Mouse (Mus musculus): ENCODE results near the gene Stox2. TPM values are rescaled to one million over a fixed set of nuclear protein-coding genes. Genes with fewer than 3 reads are reported as not detected.

Stox2 gene
- polyA plus RNA-seq, 1 experiment: 1.4 TPM

- H3K27ac ChIP-seq (ENCODE audit: insufficient read depth, low read depth, low read length): no peak overlapping the region
Observed at GRCm38 (mm10) chr8:47298460-47298859, 147.7 kb downstream of the Stox2 start.

GRCm38 (mm10) chr8:47289641-47290040 is 156.5 kb downstream of the Stox2 start:
- no peak overlapping the region for H3K27ac ChIP-seq (ENCODE audit: insufficient read depth, low read depth, low read length)
- H3K36me3 ChIP-seq (ENCODE audit: control insufficient read depth, insufficient read depth, low read length): no peaks in the 10 kb centered on the region
- no peak overlapping the region for H3K4me3 ChIP-seq (ENCODE audit: low read depth, low read length)
- peaks cover 19% of the 10 kb centered on the region for H3K27me3 ChIP-seq (ENCODE audit: control insufficient read depth, insufficient read depth, low read length)
- 24% methylated on average over 6 of the region's 6 CpGs for WGBS
- no peak for TF ChIP-seq CTCF (IDR thresholded peaks at IDR 0.05; ENCODE audit: extremely low read depth, insufficient read length, insufficient replicate concordance, low read depth, low read length)
- no peak for TF ChIP-seq POLR2A (IDR thresholded peaks at IDR 0.05; ENCODE audit: low read depth, low read length)
- H3K4me1 ChIP-seq (ENCODE audit: control insufficient read depth, insufficient read depth, insufficient read length, low read length): 0 out of 2 replicates have a peak, but pooled peaks cover 2% of the 10 kb centered on the region

More at GRCm38 (mm10) chr8:47298460-47298859, 147.7 kb downstream of the Stox2 start:
- TF ChIP-seq CTCF (IDR thresholded peaks at IDR 0.05; ENCODE audit: extremely low read depth, insufficient read length, insufficient replicate concordance, low read depth, low read length) (no peak), POLR2A (IDR thresholded peaks at IDR 0.05; ENCODE audit: low read depth, low read length) (no peak)
- H3K27me3 ChIP-seq (ENCODE audit: control insufficient read depth, insufficient read depth, low read length): no peaks in the 10 kb centered on the region
- 74% methylated on average over 3 of the region's 3 CpGs for WGBS
- no peaks in the 10 kb centered on the region for H3K4me1 ChIP-seq (ENCODE audit: control insufficient read depth, insufficient read depth, insufficient read length, low read length)
- H3K36me3 ChIP-seq (ENCODE audit: control insufficient read depth, insufficient read depth, low read length): no peaks in the 10 kb centered on the region
- H3K4me3 ChIP-seq (ENCODE audit: low read depth, low read length): no peak overlapping the region

GRCm38 (mm10) chr8:47288866-47289541 is 157.2 kb downstream of the Stox2 start:
- under 1% methylated on average over 97 of the region's 97 CpGs for WGBS
- TF ChIP-seq POLR2A (IDR thresholded peaks at IDR 0.05; ENCODE audit: low read depth, low read length) (no peak), CTCF (IDR thresholded peaks at IDR 0.05; ENCODE audit: extremely low read depth, insufficient read length, insufficient replicate concordance, low read depth, low read length) (no peak)
- Histone ChIP-seq H3K4me1 (ENCODE audit: control insufficient read depth, insufficient read depth, insufficient read length, low read length) (0 out of 2 replicates have a peak, but pooled peaks cover 2% of the 10 kb centered on the region), H3K27ac (ENCODE audit: insufficient read depth, low read depth, low read length) (no peak overlapping the region), H3K4me3 (ENCODE audit: low read depth, low read length) (peak overlapping the region; percentile 62), H3K36me3 (ENCODE audit: control insufficient read depth, insufficient read depth, low read length) (no peaks in the 10 kb centered on the region), H3K27me3 (ENCODE audit: control insufficient read depth, insufficient read depth, low read length) (peaks cover 19% of the 10 kb centered on the region)

DNA sequence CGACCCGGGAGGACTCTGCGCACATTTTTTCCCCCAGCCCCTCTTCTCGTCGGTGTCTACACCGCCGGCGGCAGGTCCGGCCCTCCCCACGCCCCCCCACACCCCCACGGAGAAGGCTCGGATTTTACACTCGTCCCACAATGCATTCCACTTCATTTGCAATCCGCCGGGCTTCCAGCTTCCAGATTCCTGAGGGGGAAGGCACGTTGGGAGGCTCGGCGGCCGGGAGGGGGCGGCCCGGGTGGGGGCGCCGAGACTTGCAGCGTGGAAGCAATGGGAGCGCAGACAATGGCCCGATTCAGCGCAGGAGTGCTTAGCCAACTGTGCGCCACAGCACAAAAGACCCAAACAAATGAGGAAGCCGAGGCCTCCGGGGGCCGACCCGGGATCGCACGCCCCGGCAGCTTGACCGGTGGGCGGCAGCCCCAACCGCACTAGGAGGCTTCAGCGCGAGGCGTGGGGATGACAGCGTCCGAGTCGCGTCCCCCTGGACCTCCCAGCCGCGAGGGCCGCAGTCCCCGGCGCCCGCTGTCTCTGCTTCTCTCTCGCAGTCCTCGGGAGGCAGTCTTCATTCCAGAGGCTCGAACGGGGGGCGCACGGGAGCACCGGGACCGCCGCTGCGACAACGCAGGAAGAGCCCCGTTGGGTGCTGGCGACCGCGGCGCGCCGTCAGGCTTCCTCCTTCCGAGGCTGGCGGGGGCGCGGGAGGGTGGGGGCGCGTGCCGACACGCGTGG is 157.9 kb downstream of the Stox2 start:
- Histone ChIP-seq H3K4me3 (ENCODE audit: low read depth, low read length) (peak overlapping the region; percentile 62), H3K27ac (ENCODE audit: insufficient read depth, low read depth, low read length) (no peak overlapping the region), H3K27me3 (ENCODE audit: control insufficient read depth, insufficient read depth, low read length) (peaks cover 19% of the 10 kb centered on the region), H3K4me1 (ENCODE audit: control insufficient read depth, insufficient read depth, insufficient read length, low read length) (0 out of 2 replicates have a peak, but pooled peaks cover 2% of the 10 kb centered on the region), H3K36me3 (ENCODE audit: control insufficient read depth, insufficient read depth, low read length) (no peaks in the 10 kb centered on the region)
- WGBS: 1% methylated on average over 75 of the region's 78 CpGs
- TF ChIP-seq POLR2A (IDR thresholded peaks at IDR 0.05; ENCODE audit: low read depth, low read length) (no peak), CTCF (IDR thresholded peaks at IDR 0.05; ENCODE audit: extremely low read depth, insufficient read length, insufficient replicate concordance, low read depth, low read length) (no peak)

DNA sequence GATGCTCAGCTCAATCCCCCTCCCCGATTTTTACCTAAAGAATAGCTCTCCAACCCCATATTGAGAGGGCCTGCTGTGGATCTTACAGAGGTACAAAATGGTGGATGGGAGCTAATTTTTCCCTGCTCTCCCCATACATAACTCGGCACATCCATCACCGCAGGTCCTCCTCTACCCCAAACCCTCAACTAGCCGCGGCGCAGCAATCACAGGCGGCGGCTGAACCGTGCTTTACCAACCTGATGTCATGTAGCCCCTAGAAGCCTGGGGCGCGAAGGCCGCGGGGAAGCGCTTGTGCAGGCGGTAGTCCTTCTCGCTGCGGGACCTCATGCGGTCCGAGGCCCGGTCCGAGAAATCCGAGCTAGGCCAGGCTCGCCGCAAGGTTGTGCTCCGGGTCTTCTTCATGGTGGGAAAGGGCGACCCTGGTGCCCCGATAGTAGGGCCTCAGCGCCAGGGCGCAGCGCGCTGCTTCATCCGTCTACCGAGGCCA is 158.5 kb downstream of the Stox2 start:
- Histone ChIP-seq H3K4me3 (ENCODE audit: low read depth, low read length) (peak overlapping the region; percentile 62), H3K27ac (ENCODE audit: insufficient read depth, low read depth, low read length) (no peak overlapping the region; the same call in 1 of the 2 replicates), H3K27me3 (ENCODE audit: control insufficient read depth, insufficient read depth, low read length) (peaks cover 19% of the 10 kb centered on the region), H3K36me3 (ENCODE audit: control insufficient read depth, insufficient read depth, low read length) (no peaks in the 10 kb centered on the region), H3K4me1 (ENCODE audit: control insufficient read depth, insufficient read depth, insufficient read length, low read length) (0 out of 2 replicates have a peak, but pooled peaks cover 2% of the 10 kb centered on the region)
- no peak for TF ChIP-seq CTCF (IDR thresholded peaks at IDR 0.05; ENCODE audit: extremely low read depth, insufficient read length, insufficient replicate concordance, low read depth, low read length)
- 10% methylated on average over 33 of the region's 33 CpGs for WGBS

GRCm38 (mm10) chr8:47287201-47287621 is 159.0 kb downstream of the Stox2 start:
- 0 out of 2 replicates have a peak, but pooled peaks cover 2% of the 10 kb centered on the region for H3K4me1 ChIP-seq (ENCODE audit: control insufficient read depth, insufficient read depth, insufficient read length, low read length)
- no peak overlapping the region; the same call in 1 of the 2 replicates for H3K27ac ChIP-seq (ENCODE audit: insufficient read depth, low read depth, low read length)
- 43% methylated on average over 16 of the region's 16 CpGs for WGBS
- TF ChIP-seq CTCF (IDR thresholded peaks at IDR 0.05; ENCODE audit: extremely low read depth, insufficient read length, insufficient replicate concordance, low read depth, low read length) (no peak), POLR2A (IDR thresholded peaks at IDR 0.05; ENCODE audit: low read depth, low read length) (no peak)
- peaks cover 19% of the 10 kb centered on the region for H3K27me3 ChIP-seq (ENCODE audit: control insufficient read depth, insufficient read depth, low read length)
- H3K4me3 ChIP-seq (ENCODE audit: low read depth, low read length): peak overlapping the region; percentile 62
- H3K36me3 ChIP-seq (ENCODE audit: control insufficient read depth, insufficient read depth, low read length): no peaks in the 10 kb centered on the region

All from small intestine, adult 2 months (tissue).